Mouse (Mus musculus): Measurements from ENCODE around the gene Ncor2.

Ncor2 gene

GRCm38 (mm10) chr5:125179007-125179734 is at the start of gene Ncor2:
TSS of gene Ncor2 (minus strand) at chr5:125179219.
- TF ChIP-seq GATA4 (IDR thresholded peaks at IDR 0.05; ENCODE audit: insufficient replicate concordance, low read length) = no peak

DNA sequence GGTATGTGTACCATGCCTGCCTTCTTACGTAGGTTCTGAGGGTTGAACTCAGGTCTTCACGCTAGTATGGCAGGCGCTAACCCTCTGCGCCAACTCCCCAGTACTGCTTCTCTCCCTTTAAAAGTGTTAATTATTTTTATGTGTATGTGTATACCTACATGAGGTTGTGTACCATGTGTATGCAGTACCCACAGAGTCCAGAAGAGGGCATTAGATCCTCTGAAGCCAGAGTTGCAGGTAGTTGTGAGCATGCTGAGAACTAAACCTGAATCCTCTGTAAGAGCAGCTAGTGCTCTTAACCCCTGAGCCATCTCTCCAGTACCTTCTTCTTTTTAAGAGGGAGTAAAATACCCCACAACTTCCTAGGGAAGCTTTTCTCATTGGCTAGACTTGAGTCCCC is 48.7 kb upstream of the Ncor2 start:
- TF ChIP-seq GATA4 (IDR thresholded peaks at IDR 0.05; ENCODE audit: insufficient replicate concordance, low read length) = no peak

DNA sequence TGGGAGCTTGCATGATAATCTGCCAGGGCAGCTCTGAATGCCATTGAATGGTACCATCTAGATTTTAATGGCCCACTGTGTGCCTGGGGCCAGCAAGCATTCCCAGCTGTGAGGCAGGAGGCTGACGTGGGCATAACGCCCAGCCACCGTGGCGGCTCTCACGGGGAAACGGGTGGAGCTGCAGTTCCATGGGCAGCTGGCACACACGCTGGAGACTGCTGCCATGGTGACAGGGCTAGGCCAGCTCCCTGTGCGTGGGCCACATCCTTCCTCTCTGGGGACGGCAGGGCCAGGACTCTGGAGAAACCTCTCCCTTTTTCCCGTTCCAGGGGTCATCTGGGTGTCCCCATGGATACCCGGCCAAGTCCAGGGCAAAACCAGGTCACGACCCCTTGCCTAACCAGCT is 47.2 kb upstream of the Ncor2 start:
- no peak; the same call in 1 of the 2 replicates for TF ChIP-seq GATA4 (IDR thresholded peaks at IDR 0.05; ENCODE audit: insufficient replicate concordance, low read length)

GRCm38 (mm10) chr5:125224925-125225324 is 45.9 kb upstream of the Ncor2 start:
- no peak for TF ChIP-seq GATA4 (IDR thresholded peaks at IDR 0.05; ENCODE audit: insufficient replicate concordance, low read length)

- no peak for TF ChIP-seq GATA4 (IDR thresholded peaks at IDR 0.05; ENCODE audit: insufficient replicate concordance, low read length)
These were observed 44.9 kb upstream of the Ncor2 start for GRCm38 (mm10) chr5:125223961-125224360.

GRCm38 (mm10) chr5:125222706-125223105 is 43.7 kb upstream of the Ncor2 start:
- TF ChIP-seq GATA4 (IDR thresholded peaks at IDR 0.05; ENCODE audit: insufficient replicate concordance, low read length) = no peak

- TF ChIP-seq GATA4 (IDR thresholded peaks at IDR 0.05; ENCODE audit: insufficient replicate concordance, low read length) = no peak
These were observed 42.8 kb upstream of the Ncor2 start for GRCm38 (mm10) chr5:125221868-125222267.

DNA sequence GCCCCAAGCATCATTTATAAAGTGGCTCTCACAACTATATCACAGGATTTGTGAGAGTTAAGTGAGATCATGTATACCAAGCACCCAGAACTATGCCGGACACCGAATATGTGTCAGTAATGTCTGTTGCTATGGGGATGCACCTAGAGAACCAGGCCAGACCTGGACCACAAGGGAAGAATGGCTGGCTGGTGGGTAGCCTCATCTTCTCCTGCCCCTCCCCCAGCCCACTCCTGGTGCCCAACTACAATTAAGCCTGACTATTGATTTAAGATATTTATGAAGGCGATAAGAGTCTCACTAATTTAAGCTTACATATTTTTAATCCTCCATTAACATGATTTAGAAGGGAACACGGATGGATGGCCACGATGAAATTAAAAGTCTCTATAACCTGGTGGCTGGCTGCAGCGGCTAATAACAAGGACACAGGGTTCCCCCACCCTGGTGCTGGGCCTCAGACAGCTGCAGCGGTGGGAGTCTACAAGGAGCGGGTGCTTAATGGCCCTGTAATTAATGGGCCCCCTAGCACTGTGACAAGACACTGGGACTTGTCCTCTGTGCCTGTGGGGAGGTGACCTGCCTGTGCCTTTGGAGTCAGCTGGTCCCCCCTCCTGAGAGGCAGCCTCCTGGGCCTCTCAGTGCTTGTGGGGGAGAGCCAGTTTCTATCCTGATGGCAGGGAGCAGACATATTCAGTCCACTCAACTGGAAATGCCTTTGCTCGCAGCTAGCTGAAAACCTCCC is 38.6 kb upstream of the Ncor2 start:
- no peak for TF ChIP-seq GATA4 (IDR thresholded peaks at IDR 0.05; ENCODE audit: insufficient replicate concordance, low read length)

- no peak for TF ChIP-seq GATA4 (IDR thresholded peaks at IDR 0.05; ENCODE audit: insufficient replicate concordance, low read length)
These were observed 37.0 kb upstream of the Ncor2 start for GRCm38 (mm10) chr5:125215930-125216459.

DNA sequence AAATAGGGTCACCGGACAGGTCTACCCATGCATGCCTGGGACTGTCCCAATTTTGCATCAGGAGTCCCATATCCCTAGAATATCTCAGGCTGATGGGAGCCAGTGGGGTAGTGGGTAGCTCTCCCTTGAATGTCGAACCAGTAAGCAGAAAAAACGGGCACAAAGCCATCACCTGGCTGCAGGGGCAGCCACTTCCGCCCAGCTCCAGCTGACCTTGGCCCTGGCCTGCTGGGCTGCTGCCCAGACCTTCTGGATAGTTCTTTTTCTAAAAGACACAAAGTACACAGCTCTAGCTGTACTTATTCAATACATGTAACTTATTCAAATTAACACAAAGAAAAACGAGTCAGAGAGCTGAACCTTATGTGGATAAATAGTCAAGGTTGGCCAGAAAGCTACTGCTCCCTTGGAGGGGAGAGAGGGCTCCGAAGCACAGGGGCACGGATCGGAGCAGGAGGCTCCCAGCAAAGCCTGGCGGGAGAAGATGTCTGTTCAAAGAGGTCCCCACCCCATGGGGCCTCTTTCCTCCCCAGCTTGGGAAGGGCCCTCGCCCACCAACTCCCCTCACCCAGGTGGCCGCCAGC is 36.4 kb upstream of the Ncor2 start:
- no peak for TF ChIP-seq GATA4 (IDR thresholded peaks at IDR 0.05; ENCODE audit: insufficient replicate concordance, low read length)

- TF ChIP-seq GATA4 (IDR thresholded peaks at IDR 0.05; ENCODE audit: insufficient replicate concordance, low read length) = no peak
These were observed 35.0 kb upstream of the Ncor2 start for GRCm38 (mm10) chr5:125214064-125214463.

- TF ChIP-seq GATA4 (IDR thresholded peaks at IDR 0.05; ENCODE audit: insufficient replicate concordance, low read length) = no peak
These were observed 25.3 kb upstream of the Ncor2 start for GRCm38 (mm10) chr5:125204199-125204815.

DNA sequence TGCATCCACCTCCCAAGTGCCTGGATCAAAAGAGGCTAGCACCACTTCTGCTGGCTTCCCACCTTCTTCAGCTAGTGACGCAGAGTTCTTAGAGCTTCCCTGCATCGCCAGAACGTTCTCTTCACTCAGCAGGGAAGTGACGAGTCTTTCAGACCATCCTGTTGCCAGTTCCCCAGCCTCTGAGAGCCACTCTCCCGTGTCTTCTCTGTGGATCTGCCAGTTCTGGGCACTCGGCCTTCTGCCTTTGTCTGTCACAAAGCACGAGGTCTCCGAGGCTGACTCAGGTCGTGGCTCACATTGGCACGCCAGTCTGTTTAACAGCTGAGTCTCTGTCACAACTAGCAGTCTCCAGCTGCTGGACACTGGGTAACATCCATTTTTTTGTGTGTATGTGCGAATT is 24.7 kb upstream of the Ncor2 start:
- no peak for TF ChIP-seq GATA4 (IDR thresholded peaks at IDR 0.05; ENCODE audit: insufficient replicate concordance, low read length)

DNA sequence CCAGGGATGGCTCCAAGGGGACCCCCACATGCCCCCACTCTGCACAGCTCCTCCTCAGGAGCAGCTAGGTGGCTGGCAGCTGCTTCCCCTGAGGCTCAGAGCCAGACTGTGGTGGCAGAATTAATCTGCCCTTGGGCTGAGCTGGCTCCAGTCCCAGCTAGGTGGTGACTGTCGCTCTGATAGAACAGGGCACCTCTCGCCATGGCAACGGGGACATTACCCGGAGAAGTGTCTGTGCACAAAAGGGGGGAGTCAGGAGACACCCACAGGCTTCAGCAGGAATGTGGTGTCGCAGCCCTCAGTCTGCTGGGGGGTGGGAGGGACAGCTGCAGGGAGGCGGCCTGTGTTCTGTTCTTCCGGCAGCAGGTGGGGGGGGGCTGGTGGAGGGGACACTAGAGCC is 24.1 kb upstream of the Ncor2 start:
- no peak for TF ChIP-seq GATA4 (IDR thresholded peaks at IDR 0.05; ENCODE audit: insufficient replicate concordance, low read length)

DNA sequence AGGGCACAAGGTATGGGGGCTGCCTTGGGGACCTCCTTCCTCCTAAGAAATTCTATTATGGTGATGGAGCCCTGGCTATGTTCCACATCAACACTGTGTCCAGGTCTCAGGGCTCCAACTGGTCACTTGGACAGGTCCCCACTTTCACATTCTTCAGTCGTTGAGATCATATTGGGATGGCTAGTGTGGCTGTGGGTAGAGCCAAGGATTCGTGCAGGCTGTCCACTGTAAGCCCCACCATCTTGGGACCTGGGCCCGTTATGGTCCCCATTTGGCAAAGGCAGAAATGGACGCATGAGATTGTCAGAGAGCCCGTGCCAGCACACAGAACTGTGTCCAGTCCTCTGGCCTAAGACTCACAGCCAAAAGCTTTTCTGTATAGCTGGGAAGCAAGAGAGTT is 23.1 kb upstream of the Ncor2 start:
- TF ChIP-seq GATA4 (IDR thresholded peaks at IDR 0.05; ENCODE audit: insufficient replicate concordance, low read length) = no peak
